Mouse (Mus musculus) gastrocnemius, adult 8-10 months (tissue): ENCODE measurements at regions not wholly inside any gene's neighbourhood (a gene's known extent, or its start where the extent isn't known, plus 50 kb on each side); places are given as distances from the start of the nearest gene placed in this dataset.

ENCODE experiments used
- DNase-seq, 2 experiments: peaks; one replicate each; pipeline ENCODE4 v3.0.0; 2022; ENCODE audit warnings: low spot score in 2 of 2

DNA sequence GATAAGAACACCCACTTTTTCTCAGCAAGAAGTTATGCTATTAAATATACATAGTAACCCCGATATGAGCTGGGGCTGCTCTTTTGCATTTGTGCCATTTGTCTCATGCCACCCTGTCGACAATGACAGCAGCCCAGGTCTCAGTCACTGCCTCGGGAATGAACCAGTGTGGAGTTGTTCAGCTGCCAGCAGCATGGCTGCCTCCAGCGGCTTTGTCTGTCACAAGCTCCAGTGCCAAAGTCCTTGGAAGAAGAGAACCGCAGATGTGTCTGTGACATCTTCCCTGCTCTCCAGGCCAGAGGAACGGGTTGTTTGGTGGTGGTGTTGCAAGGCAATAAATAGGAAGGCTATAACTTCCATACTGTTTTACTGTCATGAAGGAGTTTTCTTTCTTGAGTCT is 130.7 kb downstream of the Cep170 start:
- DNase-seq, result no peak

DNA sequence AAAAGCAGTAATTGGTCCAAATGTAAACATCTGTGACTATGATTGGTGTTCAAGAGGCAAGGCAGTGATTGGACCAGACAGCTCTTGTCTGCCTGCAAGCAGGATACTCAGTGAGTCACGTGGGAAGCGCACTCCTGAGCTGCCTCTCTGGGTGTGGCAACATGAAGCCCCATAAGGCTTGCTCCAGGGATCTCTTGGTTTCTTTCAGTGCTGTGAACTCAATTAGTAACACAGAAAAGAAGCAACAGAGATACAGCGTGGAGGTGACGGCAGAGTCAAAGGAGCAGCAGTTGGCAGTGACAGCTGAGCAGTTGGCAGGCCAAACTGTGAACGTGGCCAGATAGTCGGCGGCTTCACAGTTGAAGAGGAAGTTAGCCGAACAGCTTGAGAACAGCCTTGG is 131.9 kb downstream of the Cep170 start:
- peak; percentile 8 to 16 for DNase-seq

DNA sequence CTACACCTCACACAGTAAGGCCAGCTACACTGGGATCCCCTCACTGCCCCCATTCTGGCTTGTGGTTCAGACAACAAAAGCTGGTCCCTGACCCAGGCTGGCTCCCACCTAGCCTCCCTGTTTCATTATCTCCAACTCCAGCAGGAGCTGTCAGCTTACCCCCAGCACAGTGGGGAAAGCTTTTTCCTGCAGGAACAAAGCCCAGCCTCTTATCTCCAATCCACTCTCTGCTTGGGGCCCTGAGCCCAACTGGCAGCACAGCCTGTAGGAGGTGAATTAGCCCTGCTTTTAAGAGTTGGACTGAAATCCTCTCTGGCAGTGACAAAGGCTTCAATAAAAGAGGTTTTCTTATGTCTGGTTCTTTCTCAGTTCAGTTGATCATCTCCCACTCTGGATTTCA is 138.7 kb downstream of the Cep170 start:
- no peak for DNase-seq

DNA sequence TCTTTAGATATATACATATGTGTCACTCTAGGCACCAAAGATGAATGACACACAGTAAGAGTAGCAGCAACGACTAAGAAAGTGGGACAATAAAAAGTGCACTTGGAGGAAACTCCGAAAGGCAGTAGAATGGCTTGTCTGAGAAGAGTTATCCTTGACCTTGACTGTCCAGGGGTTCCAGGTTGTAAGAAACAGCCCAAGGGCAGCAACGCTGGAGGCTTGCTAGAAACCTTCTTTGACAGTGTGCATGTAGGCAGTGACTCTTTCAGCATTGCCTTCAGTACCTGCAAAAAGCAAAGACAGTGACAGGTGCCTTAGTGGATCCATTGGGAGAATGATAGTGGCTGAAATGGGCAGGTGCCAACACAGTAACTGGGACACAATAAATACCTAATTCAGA is 142.8 kb downstream of the Cep170 start:
- no peak for DNase-seq

DNA sequence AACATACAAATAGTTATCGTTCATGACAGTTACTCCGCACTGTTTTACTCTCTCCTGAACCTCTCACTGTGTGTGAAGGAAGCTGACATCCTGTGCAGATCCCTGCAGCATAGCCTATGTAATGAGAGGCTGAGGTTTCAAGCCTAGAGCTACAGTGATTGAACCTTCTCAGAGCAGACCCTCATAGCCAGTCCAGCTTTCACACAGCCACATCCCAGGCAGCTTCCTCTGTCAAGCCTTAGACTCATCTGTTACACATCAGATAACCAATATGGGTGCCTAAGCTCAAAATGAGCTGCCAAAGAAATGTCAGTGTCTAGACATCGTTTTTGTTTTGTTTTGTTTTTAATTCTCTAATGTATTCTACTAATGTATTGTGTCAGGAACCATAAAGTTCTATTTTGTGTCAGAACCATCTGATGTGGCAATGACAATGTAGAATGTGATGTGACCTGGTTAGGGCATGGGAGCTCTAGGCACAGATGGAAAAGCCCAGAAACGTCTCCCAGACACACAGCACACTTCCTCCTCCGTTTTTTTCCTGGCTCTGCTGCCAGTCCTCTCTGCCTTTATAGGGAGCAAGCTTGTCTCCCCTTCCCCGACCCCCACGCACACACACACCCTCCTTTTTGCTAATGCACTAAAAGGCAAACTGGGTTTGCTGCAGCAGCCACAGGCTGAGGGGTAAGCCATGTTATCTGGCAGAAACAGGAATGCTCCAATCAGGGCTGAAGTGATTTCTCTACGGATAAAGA is 146.1 kb downstream of the Cep170 start:
- no peak for DNase-seq

DNA sequence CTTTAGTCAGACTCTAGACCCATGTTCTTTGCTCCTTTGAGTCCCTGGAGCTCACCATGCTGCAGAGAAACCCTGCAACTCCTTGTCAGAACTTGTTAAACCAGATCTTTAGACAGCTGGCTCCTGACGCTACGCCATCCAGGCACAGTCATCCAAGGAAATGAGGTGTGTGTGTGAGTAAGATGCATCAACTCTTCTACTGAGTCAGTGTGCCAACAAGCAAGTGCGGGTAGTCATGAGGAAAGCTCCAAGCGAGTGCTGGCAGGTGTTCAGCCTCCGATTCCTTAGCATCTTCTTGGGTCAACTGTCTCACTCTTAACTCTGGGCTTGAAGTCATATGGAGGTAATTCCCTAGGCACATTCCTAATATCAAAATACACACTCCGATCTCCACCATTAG is 153.6 kb downstream of the Cep170 start:
- no peak for DNase-seq

DNA sequence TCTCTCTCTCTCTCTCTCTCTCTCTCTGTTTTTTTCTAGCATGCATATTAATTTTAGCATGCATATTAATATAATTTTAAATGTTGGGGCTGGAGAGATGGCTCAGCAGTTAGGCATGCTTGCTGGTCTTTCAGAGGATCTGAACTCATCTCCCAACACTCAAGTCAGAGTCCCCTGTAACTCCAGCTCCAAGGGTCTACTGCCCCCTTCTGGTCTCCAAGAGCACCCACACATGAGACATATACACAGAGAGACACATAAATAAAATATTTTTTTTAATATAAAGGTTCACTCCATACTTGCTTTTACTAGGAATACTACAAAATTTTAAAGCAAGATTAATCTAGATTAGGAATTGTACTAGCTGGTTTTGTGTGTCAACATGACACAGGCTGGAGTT is 155.2 kb downstream of the Cep170 start:
- DNase-seq, result no peak

DNA sequence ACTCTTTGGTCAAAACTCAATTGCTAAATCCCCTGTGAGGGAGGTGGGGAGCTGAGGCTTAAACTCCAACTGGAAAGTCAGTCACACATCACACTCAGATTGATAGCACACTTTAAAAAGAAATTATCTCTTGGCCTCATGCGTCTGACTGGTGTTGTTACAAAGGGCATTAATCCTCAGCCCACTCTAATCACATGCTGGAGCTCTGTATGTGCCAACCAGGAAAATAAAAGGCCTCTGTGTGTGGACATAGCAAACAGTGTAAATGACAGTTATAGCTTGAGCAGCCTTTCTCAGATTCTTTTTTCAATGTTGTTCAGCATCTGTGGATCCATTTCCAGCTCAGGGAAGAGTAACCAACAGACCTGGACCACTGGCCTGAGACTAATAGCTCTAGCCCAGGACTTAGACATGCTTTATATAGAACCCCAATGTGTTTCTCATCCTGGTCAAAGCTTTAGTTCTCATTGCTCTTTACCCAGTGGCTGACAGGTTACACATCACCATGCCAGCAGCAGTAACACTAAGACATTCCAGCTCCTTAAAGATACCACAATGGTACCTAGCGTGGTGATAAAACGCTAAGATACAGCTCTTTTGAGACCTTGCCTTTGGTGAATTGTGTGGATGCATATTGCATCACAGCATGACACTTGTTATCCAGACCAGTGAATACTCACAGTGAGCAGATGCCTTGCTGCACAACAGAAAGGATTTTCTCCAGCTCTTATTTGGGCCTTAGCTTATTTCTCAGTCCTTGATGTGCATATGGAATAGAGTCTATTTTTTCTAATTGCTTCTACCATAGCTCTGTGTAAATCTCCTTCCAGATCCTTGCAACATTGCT is 158.2 kb downstream of the Cep170 start:
- no peak for DNase-seq

DNA sequence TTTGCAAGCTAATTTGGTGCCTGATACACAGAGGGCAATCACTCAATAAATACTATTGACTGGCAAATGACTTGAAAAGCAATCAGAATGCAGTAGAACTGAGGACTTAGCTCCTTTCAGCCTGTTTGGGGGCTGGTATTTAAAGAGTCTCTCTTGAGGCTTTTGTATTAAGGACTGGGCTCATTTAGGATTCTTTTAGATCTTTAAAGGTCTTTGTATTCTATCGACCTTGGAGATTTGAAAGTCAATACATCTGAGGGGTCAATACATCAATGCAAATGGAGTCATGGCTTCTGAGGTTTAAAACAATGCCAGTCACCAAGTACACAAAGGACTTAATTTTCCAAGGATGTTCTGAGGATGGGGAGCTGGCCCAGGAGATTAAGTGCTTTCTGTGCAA is 169.6 kb downstream of the Cep170 start:
- no peak for DNase-seq

DNA sequence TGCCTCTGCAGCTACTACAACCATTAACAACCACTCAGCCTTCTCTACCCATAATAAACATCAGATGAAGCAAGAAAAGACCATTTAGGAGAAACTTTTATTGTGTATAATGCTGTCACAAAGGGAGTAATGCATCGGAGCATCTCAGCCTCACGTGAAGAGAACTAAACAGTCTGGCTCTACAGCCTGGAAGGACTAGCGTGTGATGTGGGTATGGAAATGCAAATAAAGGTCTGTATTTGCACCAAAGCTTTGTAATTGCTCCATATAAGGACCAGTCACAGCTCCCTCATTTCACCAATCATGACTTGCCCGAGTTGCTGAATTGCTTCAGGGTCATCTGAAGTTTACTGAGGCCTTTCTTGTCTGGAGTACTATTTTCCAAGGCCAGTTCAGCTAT is 190.7 kb downstream of the Cep170 start:
- DNase-seq, result no peak

DNA sequence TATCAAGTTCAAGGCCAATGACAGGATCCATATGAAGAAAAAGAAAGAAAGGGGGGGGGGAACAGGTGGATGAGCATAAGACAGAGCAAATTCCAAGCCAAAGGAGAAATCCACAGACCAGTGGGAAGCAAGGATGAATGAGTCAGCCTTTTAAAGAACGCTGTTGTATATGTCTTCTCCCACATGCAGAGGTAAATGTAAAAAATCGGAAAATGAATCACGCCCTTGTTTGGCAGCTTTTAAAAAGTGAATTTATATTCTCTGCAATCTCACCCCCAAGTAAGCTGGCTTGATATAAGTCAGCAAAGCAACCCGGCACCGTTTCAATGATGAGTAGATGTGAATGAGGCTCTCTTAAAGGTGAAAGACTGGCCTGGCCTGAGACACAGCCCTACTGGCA is 191.7 kb downstream of the Cep170 start:
- no peak for DNase-seq

DNA sequence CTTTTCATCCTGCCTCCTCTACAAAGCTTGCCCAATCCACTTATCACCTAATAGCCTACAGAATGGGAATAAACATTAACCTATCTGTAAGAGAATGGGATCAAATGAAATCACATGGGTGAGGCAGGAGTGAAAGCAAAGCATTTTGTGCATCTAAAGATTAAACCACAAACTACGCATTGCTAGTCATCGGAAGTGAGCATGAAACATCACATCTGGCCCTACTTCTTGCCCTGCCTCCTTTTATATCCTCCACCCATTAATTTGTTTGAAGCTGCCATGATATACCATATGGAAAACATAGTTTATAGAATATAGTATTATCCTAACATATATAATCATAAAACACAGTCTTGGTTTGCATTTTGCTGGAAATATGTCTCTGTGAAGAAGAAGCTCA is 192.6 kb downstream of the Cep170 start:
- no peak for DNase-seq

DNA sequence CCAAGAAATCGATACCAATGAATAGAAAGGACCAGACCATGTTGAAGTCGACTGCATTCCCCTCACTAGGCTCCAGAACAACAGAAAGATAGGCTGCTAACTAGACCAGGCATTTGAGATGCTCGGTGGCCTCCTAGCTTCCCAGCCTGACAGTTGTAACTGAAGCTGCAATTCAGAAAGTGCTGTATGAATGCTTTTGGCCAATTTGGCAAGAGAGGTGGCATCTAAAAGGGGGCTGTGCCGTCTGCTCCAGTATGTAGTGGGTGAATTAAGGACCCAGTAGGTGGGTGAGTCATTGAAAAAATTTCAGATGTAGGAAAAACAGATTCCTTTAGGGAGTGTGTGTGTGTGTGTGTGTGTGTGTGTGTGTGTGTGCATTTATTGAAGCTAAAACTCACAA is 195.0 kb downstream of the Cep170 start:
- DNase-seq, result no peak

DNA sequence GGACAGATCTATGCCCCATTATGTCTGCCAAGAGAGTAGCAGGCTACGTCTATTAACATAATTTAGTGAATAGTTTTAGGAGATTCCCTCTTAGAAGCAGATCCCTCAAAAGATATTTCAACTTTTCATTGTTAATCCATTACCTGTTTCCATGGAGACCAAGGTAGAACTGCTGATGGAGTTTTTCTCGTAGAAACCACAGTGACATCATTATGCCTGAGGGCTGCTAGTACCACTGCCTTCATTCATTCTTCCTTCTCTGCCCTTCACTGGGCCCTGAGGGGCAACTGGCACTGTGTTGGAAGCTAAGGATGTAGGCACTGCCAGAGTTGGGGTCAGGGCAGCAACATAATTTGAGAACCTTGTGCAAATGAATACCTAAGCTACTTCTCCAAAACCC is 198.2 kb downstream of the Cep170 start:
- DNase-seq, result no peak

DNA sequence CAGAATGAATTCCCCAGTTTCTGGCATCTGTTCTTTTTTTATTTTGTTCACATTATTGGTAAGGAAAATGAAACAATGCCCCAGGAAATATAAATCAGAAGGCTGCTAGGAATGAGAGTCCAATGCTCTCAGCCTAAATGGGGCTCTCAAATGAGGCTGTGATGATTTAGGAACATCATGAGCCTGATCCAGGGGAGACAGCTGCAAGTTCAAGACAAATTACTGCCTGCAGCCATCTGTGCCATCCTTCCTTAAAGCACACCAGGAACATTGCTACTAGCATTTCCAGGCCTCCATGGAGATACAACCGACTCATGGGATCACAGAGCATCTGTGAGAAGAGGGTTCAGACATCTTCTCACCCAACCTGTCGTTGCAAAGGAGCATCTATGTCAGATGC is 219.6 kb downstream of the Cep170 start:
- no peak for DNase-seq

DNA sequence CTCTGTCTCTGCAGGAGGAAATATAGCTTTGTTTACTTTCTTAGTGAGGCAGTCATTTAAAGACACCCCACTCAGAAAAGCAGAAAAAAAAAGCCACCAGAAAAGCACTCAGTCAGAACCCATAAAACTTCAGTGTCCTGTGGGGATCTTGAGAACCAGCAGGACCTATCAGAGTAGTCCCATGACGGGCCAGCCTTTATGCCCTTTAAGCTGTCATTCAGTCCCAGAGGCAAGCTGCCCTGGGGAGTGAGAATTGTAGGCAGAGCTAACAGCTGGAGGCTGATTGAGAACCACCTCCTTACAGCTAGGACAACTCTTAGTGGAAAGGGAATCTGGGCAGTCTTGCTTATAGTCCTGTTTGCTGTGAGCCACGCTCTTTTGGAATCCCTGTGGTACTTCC is 225.7 kb downstream of the Cep170 start:
- no peak for DNase-seq

DNA sequence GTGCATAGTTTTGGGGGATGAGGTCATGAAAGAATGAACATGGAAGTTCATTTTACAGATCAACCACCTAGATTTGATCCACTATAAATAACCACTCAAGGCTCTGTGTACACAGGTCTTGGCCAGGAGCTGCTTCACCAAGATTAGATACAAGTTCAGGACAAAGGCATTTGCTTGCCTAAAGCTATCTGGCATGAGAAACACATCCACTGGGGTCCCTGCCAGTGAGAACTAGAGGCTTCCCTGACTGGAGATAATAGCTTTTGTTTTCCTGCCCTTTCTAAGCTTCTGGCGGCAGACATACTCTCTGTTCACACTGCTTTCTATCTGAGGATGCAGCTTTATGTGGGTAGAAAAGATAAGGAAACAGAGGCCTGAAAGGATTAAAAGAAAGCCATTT is 240.2 kb downstream of the Cep170 start:
- no peak for DNase-seq

DNA sequence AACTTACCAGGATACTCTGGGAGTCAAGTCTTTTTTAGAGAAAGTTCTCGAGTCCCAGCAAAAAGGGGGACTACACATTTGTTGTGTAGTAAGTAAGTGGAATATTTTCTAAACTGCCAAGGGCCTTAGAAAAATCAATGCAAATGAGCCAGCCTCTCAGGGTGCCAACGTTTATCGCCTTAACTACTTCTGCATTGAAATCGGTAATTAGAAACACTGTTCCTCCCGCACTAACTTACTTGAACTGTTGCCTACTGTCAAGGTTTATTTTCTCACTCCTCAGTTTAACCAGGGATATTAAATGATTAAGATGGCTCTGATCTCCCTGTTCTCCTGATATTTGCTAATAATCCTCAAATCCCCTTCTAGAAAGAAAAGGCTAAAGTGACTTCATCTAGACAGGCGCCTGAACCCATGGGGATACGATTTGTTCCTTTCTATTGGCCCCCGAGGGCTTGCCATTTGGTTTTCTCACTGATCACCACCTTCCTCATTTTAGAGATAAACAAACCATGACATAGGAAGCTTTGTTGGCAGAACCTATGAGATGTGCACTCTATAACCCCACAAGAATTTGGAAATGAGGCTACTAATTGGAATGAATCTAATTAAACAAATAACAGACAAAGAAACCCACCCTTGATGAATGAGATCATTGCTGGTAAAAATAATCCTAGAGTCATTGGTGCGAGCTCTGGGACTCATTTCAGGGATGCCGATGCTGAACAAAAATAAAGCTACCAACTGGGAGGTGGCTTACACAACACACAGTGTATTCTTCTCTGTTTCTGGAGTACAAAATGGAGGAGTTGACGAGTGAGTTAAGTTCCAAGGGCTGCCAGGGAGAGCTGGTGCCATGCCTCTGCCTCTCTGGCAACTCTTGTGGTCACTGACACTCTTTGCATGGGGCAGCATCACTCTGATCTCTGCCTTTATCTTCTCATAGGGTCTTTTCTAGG is 255.1 kb downstream of the Cep170 start:
- no peak for DNase-seq

DNA sequence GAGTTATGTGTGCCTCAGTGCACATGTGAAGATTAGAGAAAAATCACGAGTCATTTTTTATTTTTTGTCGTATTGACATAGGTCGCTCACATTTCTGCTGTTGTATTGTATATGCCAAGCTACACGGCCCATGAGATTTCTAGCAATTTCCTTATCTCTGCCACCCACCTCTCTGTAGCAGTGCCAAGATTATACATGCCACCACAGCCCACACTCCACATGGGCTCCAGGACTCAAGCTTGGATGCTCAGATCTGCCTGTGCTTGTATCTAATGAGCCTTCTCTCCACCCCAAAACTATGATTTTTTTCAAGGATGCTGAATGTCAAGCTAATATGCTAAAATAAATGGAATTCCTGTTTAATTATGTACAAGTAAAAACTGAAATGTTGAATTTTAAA is 259.3 kb upstream of the Pld5 start:
- no peak for DNase-seq

DNA sequence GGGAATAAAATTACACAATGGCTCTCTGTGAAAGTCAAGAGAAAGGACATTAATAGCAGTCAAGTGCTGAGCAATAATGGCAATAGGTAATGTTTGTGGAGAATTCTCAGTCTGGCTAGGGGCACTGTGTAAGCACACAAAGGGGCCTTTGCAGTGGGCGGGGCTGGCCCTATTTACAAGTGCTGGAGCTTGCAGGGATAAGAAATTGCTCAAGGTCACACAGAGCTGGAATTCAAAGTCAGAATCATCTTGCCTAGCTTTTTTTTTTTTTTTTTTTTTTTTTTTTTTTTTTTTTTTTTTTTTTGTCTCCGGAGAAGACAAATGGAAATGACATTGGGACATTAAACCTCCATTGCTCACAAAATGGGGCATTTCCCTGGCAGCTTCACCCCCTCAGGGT is 253.9 kb upstream of the Pld5 start:
- DNase-seq, result no peak

DNA sequence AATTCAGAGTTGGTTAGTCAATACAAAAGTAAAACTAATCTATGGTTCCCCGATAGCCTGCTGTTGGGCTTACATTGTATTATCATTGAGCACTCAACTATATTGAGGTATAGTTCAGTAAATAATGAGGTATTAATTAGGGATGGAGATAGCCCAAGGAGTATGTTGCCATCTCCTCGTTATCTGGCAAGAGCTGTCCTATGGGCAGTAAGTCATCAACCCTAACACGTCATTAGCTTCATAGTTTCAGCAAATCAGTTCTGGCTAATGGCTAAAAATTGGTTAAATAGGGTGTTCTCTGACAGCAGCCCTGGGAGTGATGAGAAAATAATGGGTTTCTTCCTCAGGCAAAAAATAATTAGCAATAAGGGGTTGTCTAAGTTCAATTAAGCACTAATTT is 236.4 kb upstream of the Pld5 start:
- DNase-seq, result no peak

DNA sequence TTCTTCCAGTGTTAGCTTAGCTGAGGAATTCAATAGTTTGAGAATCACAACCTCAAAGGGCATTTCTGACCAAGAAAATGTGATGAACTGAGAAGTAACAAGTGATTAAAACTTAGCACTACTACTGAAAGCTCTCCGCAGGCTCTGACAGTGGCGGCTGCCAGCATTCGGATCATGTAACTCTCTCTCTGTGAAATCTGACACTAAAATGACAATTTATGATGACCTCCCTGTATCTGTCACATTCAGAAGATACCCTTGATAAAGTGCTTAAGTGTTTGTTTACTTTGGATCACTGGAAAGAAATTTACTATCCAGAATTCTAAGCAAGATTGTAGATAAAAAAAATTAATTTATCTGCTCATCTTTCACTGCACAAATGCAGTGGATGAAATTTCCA is 230.3 kb upstream of the Pld5 start:
- no peak for DNase-seq
